Mouse (Mus musculus) liver, postnatal 0 days (tissue): Measurements from ENCODE around the gene Ints3.

Source experiments
- CTCF ChIP-seq: sonication (generic); IDR thresholded peaks from 2 replicates; pipeline ENCODE4 v1.5.1; 2016; ENCODE audit warnings: antibody characterized with exemption, low read depth
- EP300 ChIP-seq: IDR thresholded peaks from 2 replicates; pipeline ENCODE4 v1.6.1; 2016; ENCODE audit warnings: antibody characterized with exemption, low read depth, mild to moderate bottlenecking

DNA sequence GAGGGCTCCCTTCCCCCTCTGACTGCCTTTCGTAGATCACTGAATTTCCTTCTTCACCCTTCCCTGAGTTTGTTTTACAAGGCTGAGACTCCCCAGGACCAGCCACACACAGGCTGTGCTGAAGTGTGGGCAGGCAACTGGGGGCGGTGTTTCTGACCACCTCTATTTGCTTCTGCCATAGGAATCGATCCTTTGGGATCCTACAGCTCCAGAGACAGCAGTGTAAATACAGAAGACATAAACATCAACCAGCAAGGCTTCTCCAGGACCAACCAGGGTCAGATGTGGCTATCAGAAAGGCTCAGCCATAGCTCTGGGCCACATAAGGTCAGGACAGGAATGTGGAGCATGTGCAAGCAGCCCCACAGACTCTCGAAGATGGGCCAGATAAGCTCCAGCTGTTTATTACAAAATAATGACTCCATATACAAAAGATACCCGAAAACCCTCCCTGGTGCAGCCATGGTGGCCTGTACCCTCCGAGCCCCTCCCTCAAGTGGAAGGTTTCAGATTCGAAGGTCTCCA, 48.5 kb downstream of the Ints3 start:
- TF ChIP-seq CTCF, result no peak
- TF ChIP-seq EP300, result no peak
